Mouse (Mus musculus) R1 (cell line): ENCODE results near the gene Cav3.
A peak's percentile ranks its signal among the peaks of the same experiment; 100 is the strongest.

Experiments
- DNase-seq: peaks from one replicate; pipeline ENCODE4 v3.0.0-alpha.2; 2018; ENCODE audit warnings: low read depth, low spot score

The Cav3 gene

GRCm38 (mm10) chr6:112494620-112495081 is 35.3 kb downstream of the Cav3 start:
- DNase-seq, result no peak

- no peak for DNase-seq
Observed at GRCm38 (mm10) chr6:112495219-112495618, 35.9 kb downstream of the Cav3 start.

- no peak for DNase-seq
Observed at GRCm38 (mm10) chr6:112496291-112497060, 37.2 kb downstream of the Cav3 start.

- no peak for DNase-seq
Observed at GRCm38 (mm10) chr6:112497456-112497855, 38.2 kb downstream of the Cav3 start.

GRCm38 (mm10) chr6:112498716-112499115 is 39.4 kb downstream of the Cav3 start:
- DNase-seq, result no peak

- no peak for DNase-seq
Observed at GRCm38 (mm10) chr6:112499456-112499855, 40.2 kb downstream of the Cav3 start.

GRCm38 (mm10) chr6:112501156-112501555 is 41.9 kb downstream of the Cav3 start:
- no peak for DNase-seq

- DNase-seq, result no peak
Observed at GRCm38 (mm10) chr6:112507617-112508016, 48.3 kb downstream of the Cav3 start.

GRCm38 (mm10) chr6:112509590-112510131 is 50.4 kb downstream of the Cav3 start:
- no peak for DNase-seq

- no peak for DNase-seq
Observed at GRCm38 (mm10) chr6:112510346-112510745, 51.0 kb downstream of the Cav3 start.

GRCm38 (mm10) chr6:112514591-112514990 is 55.3 kb downstream of the Cav3 start:
- DNase-seq, result no peak

- peak; percentile 46 for DNase-seq
Observed at GRCm38 (mm10) chr6:112516496-112516895, 57.2 kb downstream of the Cav3 start.

- no peak for DNase-seq
Observed at GRCm38 (mm10) chr6:112517572-112517971, 58.3 kb downstream of the Cav3 start.

- DNase-seq, result no peak
Observed at GRCm38 (mm10) chr6:112517991-112518390, 58.7 kb downstream of the Cav3 start.
